Mouse (Mus musculus) brain, embryonic 14.5 days (tissue): ENCODE measurements around the gene Col13a1.

Experiments
- CTCF ChIP-seq: fragments of 200-500 bp; IDR thresholded peaks from 2 replicates; pipeline ENCODE4 v1.5.1; 2012; ENCODE audit warnings: inconsistent platforms, mild to moderate bottlenecking, moderate library complexity, borderline replicate concordance; ENCODE audit not compliant: insufficient read depth, insufficient read length; ENCODE audit errors: extremely low read depth
- POLR2A ChIP-seq: fragments of 200-500 bp; IDR thresholded peaks from 2 replicates; pipeline ENCODE4 v1.6.1; 2012; ENCODE audit warnings: mild to moderate bottlenecking, inconsistent platforms, borderline replicate concordance; ENCODE audit not compliant: poor library complexity, insufficient read depth, insufficient read length, severe bottlenecking; ENCODE audit errors: extremely low read depth

- TF ChIP-seq CTCF, result no peak
- no peak for TF ChIP-seq POLR2A
Measured at GRCm38 (mm10) chr10:62020068-62020620, 41.2 kb upstream of the Col13a1 start.
